Mouse (Mus musculus): ENCODE measurements around the gene Kcnc4. TPM values are rescaled to one million over a fixed set of nuclear protein-coding genes. Genes with fewer than 3 reads are reported as not detected.

Gene Kcnc4
- total RNA-seq, 2 experiments from 2014 or later: 0.17 to 0.23 TPM

Other genes with a start within 250 kb of the Kcnc4 start
- gene Cym, start 237.8 kb downstream of the Kcnc4 start, total RNA-seq (2021): not detected
- not detected for gene A630076J17Rik, start 228.9 kb downstream of the Kcnc4 start, total RNA-seq (2021)
- under 1 TPM in 1 of 2 experiments, not detected in 1; 0.28 TPM for gene Prok1, start 219.8 kb downstream of the Kcnc4 start, total RNA-seq (2021)
- gene Lamtor5, start 180.7 kb downstream of the Kcnc4 start, total RNA-seq (2021): 10 to 100 TPM; 64.6 to 70.8 TPM
- under 1 TPM; 0.50 to 0.51 TPM for gene Slc16a4, start 168.3 kb downstream of the Kcnc4 start, total RNA-seq (2021)
- 10 to 100 TPM; 21.7 to 24.6 TPM for gene Rbm15, start 125.9 kb downstream of the Kcnc4 start, total RNA-seq (2021)
- 1 to 10 TPM; 4.1 to 6.9 TPM for gene Slc6a17, start 58.5 kb upstream of the Kcnc4 start, total RNA-seq (2021)
- gene Ubl4b, start 95.5 kb upstream of the Kcnc4 start, total RNA-seq (2021): not detected
- gene Alx3, start 135.5 kb upstream of the Kcnc4 start, total RNA-seq (2021): not detected
- gene Gm10961, start 171.8 kb upstream of the Kcnc4 start, total RNA-seq (2021): not detected
- 10 to 100 TPM; 21.5 to 21.6 TPM for gene Strip1, start 172.1 kb upstream of the Kcnc4 start, total RNA-seq (2021)
- gene Ahcyl1, start 237.0 kb upstream of the Kcnc4 start, total RNA-seq (2021): 10 to 100 TPM; 73.1 to 90.9 TPM